Mouse (Mus musculus): ENCODE data around the gene Rbms3. TPM values are rescaled to one million over a fixed set of nuclear protein-coding genes. Genes with fewer than 3 reads are reported as not detected.

Rbms3 gene
- polyA plus RNA-seq, 1 experiment, result 5.3 TPM

- no peak overlapping the region for H3K27ac ChIP-seq (ENCODE audit: insufficient read depth, low read length)
- no peaks in the 10 kb centered on the region for H3K4me1 ChIP-seq (ENCODE audit: control insufficient read depth, insufficient read depth, low read length)
- no peak for TF ChIP-seq CTCF (IDR thresholded peaks at IDR 0.05; ENCODE audit: extremely low read depth, insufficient read depth, low read length)
- TF ChIP-seq POLR2A (IDR thresholded peaks at IDR 0.05; ENCODE audit: extremely low read depth, insufficient read depth, low read length), result no peak
- H3K4me3 ChIP-seq (ENCODE audit: insufficient read depth, low read length), result no peak overlapping the region
Observed at GRCm38 (mm10) chr9:116833677-116834076, 796.0 kb downstream of the Rbms3 start.

- TF ChIP-seq CTCF (IDR thresholded peaks at IDR 0.05; ENCODE audit: extremely low read depth, insufficient read depth, low read length) (no peak), POLR2A (IDR thresholded peaks at IDR 0.05; ENCODE audit: extremely low read depth, insufficient read depth, low read length) (no peak)
- Histone ChIP-seq H3K27ac (ENCODE audit: insufficient read depth, low read length) (no peak overlapping the region), H3K4me1 (ENCODE audit: control insufficient read depth, insufficient read depth, low read length) (no peaks in the 10 kb centered on the region), H3K4me3 (ENCODE audit: insufficient read depth, low read length) (no peak overlapping the region)
Observed at GRCm38 (mm10) chr9:116832822-116833221, 796.9 kb downstream of the Rbms3 start.

GRCm38 (mm10) chr9:116831386-116831785 lies 798.3 kb downstream of the Rbms3 start:
- Histone ChIP-seq H3K4me3 (ENCODE audit: insufficient read depth, low read length) (no peak overlapping the region), H3K27ac (ENCODE audit: insufficient read depth, low read length) (no peak overlapping the region), H3K4me1 (ENCODE audit: control insufficient read depth, insufficient read depth, low read length) (no peaks in the 10 kb centered on the region)
- TF ChIP-seq CTCF (IDR thresholded peaks at IDR 0.05; ENCODE audit: extremely low read depth, insufficient read depth, low read length), result no peak
- no peak for TF ChIP-seq POLR2A (IDR thresholded peaks at IDR 0.05; ENCODE audit: extremely low read depth, insufficient read depth, low read length)

- TF ChIP-seq CTCF (IDR thresholded peaks at IDR 0.05; ENCODE audit: extremely low read depth, insufficient read depth, low read length), result no peak
- TF ChIP-seq POLR2A (IDR thresholded peaks at IDR 0.05; ENCODE audit: extremely low read depth, insufficient read depth, low read length), result no peak
- Histone ChIP-seq H3K4me3 (ENCODE audit: insufficient read depth, low read length) (no peak overlapping the region), H3K27ac (ENCODE audit: insufficient read depth, low read length) (no peak overlapping the region), H3K4me1 (ENCODE audit: control insufficient read depth, insufficient read depth, low read length) (no peaks in the 10 kb centered on the region)
Observed at GRCm38 (mm10) chr9:116829929-116830328, 799.8 kb downstream of the Rbms3 start.

- H3K4me1 ChIP-seq (ENCODE audit: control insufficient read depth, insufficient read depth, low read length), result no peaks in the 10 kb centered on the region
- no peak for TF ChIP-seq POLR2A (IDR thresholded peaks at IDR 0.05; ENCODE audit: extremely low read depth, insufficient read depth, low read length)
- no peak for TF ChIP-seq CTCF (IDR thresholded peaks at IDR 0.05; ENCODE audit: extremely low read depth, insufficient read depth, low read length)
- no peak overlapping the region for H3K4me3 ChIP-seq (ENCODE audit: insufficient read depth, low read length)
- no peak overlapping the region for H3K27ac ChIP-seq (ENCODE audit: insufficient read depth, low read length)
Observed at GRCm38 (mm10) chr9:116821601-116822000, 808.1 kb downstream of the Rbms3 start.

GRCm38 (mm10) chr9:116817196-116817595 lies 812.5 kb downstream of the Rbms3 start:
- TF ChIP-seq POLR2A (IDR thresholded peaks at IDR 0.05; ENCODE audit: extremely low read depth, insufficient read depth, low read length) (no peak), CTCF (IDR thresholded peaks at IDR 0.05; ENCODE audit: extremely low read depth, insufficient read depth, low read length) (no peak)
- Histone ChIP-seq H3K4me3 (ENCODE audit: insufficient read depth, low read length) (no peak overlapping the region), H3K4me1 (ENCODE audit: control insufficient read depth, insufficient read depth, low read length) (no peaks in the 10 kb centered on the region), H3K27ac (ENCODE audit: insufficient read depth, low read length) (no peak overlapping the region)

- H3K27ac ChIP-seq (ENCODE audit: insufficient read depth, low read length), result no peak overlapping the region
- H3K4me1 ChIP-seq (ENCODE audit: control insufficient read depth, insufficient read depth, low read length), result no peaks in the 10 kb centered on the region
- no peak for TF ChIP-seq POLR2A (IDR thresholded peaks at IDR 0.05; ENCODE audit: extremely low read depth, insufficient read depth, low read length)
- TF ChIP-seq CTCF (IDR thresholded peaks at IDR 0.05; ENCODE audit: extremely low read depth, insufficient read depth, low read length), result no peak
- H3K4me3 ChIP-seq (ENCODE audit: insufficient read depth, low read length), result no peak overlapping the region
Observed at GRCm38 (mm10) chr9:116814495-116815094, 815.1 kb downstream of the Rbms3 start.

- Histone ChIP-seq H3K4me3 (ENCODE audit: insufficient read depth, low read length) (no peak overlapping the region), H3K27ac (ENCODE audit: insufficient read depth, low read length) (no peak overlapping the region), H3K4me1 (ENCODE audit: control insufficient read depth, insufficient read depth, low read length) (no peaks in the 10 kb centered on the region)
- TF ChIP-seq CTCF (IDR thresholded peaks at IDR 0.05; ENCODE audit: extremely low read depth, insufficient read depth, low read length) (no peak), POLR2A (IDR thresholded peaks at IDR 0.05; ENCODE audit: extremely low read depth, insufficient read depth, low read length) (no peak)
Observed at GRCm38 (mm10) chr9:116813396-116813795, 816.3 kb downstream of the Rbms3 start.

- Histone ChIP-seq H3K27ac (ENCODE audit: insufficient read depth, low read length) (no peak overlapping the region), H3K4me3 (ENCODE audit: insufficient read depth, low read length) (no peak overlapping the region), H3K4me1 (ENCODE audit: control insufficient read depth, insufficient read depth, low read length) (no peaks in the 10 kb centered on the region; the same call in 1 of the 2 replicates)
- TF ChIP-seq POLR2A (IDR thresholded peaks at IDR 0.05; ENCODE audit: extremely low read depth, insufficient read depth, low read length) (no peak), CTCF (IDR thresholded peaks at IDR 0.05; ENCODE audit: extremely low read depth, insufficient read depth, low read length) (no peak)
Observed at GRCm38 (mm10) chr9:116809260-116809659, 820.5 kb downstream of the Rbms3 start.

- no peak overlapping the region for H3K4me3 ChIP-seq (ENCODE audit: insufficient read depth, low read length)
- H3K27ac ChIP-seq (ENCODE audit: insufficient read depth, low read length), result no peak overlapping the region
- no peak for TF ChIP-seq POLR2A (IDR thresholded peaks at IDR 0.05; ENCODE audit: extremely low read depth, insufficient read depth, low read length)
- TF ChIP-seq CTCF (IDR thresholded peaks at IDR 0.05; ENCODE audit: extremely low read depth, insufficient read depth, low read length), result no peak
- H3K4me1 ChIP-seq (ENCODE audit: control insufficient read depth, insufficient read depth, low read length), result no peaks in the 10 kb centered on the region; the same call in 1 of the 2 replicates
Observed at GRCm38 (mm10) chr9:116808401-116808800, 821.3 kb downstream of the Rbms3 start.

Data from cortical plate, adult 2 months (tissue).